Mouse (Mus musculus): ENCODE measurements around the gene N6amt1.

GRCm38 (mm10) chr16:87393813-87394548, 40.0 kb downstream of the N6amt1 start:
- TF ChIP-seq MAFK (IDR thresholded peaks at IDR 0.05; ENCODE audit: insufficient read depth, low read depth, low read length): no peak
- TF ChIP-seq ZNF384 (IDR thresholded peaks at IDR 0.05; ENCODE audit: low read depth, low read length): no peak
- TF ChIP-seq CHD2 (IDR thresholded peaks at IDR 0.05; ENCODE audit: low read depth, low read length): no peak
- TF ChIP-seq ZC3H11A (IDR thresholded peaks at IDR 0.05; ENCODE audit: borderline replicate concordance, low read depth, low read length): no peak
